Mouse (Mus musculus): ENCODE results near the gene Ppp1r21. TPM values are rescaled to one million over a fixed set of nuclear protein-coding genes. Genes with fewer than 3 reads are reported as not detected.

Ppp1r21 gene
- polyA plus RNA-seq, 1 experiment from 2014 or later: 33.1 TPM

DNA sequence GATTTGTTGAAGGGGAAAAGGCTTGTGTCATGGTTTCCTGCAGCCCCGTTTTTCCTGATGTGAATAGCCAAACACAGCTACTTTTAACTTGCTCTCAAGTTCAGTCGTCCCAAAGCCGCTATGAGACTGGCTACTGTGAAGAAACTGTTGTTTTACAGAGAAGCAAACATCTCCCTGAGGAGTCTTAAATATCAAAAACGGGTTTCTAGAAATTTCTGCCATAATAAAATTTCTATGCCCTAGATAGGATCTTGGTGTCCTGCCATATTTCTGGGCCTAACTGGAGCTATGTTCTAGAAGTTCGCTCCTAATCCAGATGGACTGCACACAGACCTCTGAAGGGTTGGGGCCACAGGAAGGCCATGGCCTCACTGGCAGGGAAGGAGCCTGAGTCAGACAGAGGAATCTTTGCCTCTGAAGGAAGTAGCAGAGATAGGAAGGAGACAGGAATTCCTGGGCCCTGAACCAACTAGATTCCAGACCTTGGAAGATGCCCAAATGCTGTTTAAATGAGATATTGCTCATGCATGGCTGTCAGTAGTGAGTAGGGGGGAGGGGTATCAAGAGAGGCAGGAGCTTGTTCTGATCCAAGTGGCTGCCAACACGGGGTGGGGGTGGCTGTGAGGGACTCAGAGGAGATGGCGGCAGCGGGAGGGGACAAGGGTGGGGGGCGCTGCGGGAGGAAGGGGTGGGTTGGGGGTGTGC, 98.9 kb downstream of the Ppp1r21 start:
- WGBS: 30% methylated on average over 9 of the region's 10 CpGs
- 0 out of 2 replicates have a peak overlapping the region, but pooled peaks have one; percentile 0 for H3K4me3 ChIP-seq (ENCODE audit: low read length)
- no peaks in the 10 kb centered on the region for H3K27me3 ChIP-seq (ENCODE audit: insufficient read depth, low read length)
- H3K9me3 ChIP-seq (ENCODE audit: low read length): no peaks in the 10 kb centered on the region
- H3K9ac ChIP-seq (replicated peaks; ENCODE audit: low read length): no peak overlapping the region
- H3K4me1 ChIP-seq (ENCODE audit: insufficient read depth, low read length): peaks cover 68% of the 10 kb centered on the region
- H3K36me3 ChIP-seq (ENCODE audit: insufficient read depth, low read length): no peaks in the 10 kb centered on the region
- peak overlapping the region; percentile 94 for H3K27ac ChIP-seq (ENCODE audit: low read length)
- peak overlapping the region; percentile 52 for H3K4me2 ChIP-seq (replicated peaks; ENCODE audit: low read depth, low read length)
- peak; percentile 64 for ATAC-seq (ENCODE audit: low FRiP score, low TSS enrichment)

DNA sequence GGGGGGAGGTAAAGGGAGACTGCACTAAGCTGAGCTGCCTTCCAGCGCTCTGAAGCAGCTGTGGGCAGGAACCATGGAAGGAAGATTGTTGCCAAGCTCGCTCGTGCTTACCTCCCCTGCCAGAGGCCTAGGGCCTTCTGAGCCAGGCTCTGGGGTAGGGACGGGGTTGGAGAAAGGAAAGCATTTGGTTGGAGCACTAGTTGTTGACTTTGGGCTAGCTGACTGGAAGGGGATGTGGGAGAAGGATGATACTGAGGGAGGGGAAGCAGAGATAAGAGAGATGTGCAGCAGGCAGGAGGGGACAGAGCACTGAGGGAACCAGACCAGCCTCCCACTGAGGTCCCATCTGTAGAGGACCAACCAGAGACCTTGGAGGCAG, 99.5 kb downstream of the Ppp1r21 start:
- WGBS: 8% methylated on average over 4 of the region's 4 CpGs
- H3K9me3 ChIP-seq (ENCODE audit: low read length): no peaks in the 10 kb centered on the region
- ATAC-seq (ENCODE audit: low FRiP score, low TSS enrichment): peak; percentile 40
- H3K4me1 ChIP-seq (ENCODE audit: insufficient read depth, low read length): peaks cover 68% of the 10 kb centered on the region
- H3K36me3 ChIP-seq (ENCODE audit: insufficient read depth, low read length): no peaks in the 10 kb centered on the region
- peak overlapping the region; percentile 30 for H3K4me2 ChIP-seq (replicated peaks; ENCODE audit: low read depth, low read length)
- no peak overlapping the region for H3K4me3 ChIP-seq (ENCODE audit: low read length)
- peak overlapping the region; percentile 24; the same call in 1 of the 2 replicates for H3K9ac ChIP-seq (replicated peaks; ENCODE audit: low read length)
- no peaks in the 10 kb centered on the region for H3K27me3 ChIP-seq (ENCODE audit: insufficient read depth, low read length)
- peak overlapping the region; percentile 94 for H3K27ac ChIP-seq (ENCODE audit: low read length)

DNA sequence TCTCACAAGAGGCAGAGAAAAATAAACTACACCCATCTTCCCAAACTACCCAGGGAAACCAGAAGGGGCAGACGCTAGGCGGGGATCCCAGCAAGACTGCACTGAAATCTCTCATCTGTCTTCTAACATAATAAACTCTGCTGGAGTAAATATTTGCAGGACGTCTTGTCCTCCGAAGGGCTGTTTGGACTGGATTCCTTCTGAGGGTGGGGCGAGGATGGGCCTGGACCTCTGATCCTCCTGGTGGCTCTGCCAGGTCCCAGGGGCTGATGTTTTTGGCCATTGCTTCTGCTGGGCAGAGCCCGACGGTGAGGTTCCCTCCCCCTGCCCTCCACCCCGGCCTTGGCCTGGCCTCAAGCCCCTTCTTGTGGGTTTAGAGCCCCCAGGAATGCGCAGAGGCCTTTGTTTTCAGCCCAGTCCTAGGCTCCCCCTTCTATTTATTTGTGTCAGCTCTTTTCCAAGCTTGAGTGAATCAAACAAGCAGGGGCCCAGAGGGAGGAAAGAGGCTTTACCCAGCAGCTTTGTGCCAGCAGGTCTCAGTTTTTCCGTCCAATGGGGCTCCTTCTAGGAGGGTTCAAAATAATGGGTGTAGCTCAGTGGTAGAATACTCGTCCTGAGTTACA, 100.1 kb downstream of the Ppp1r21 start:
- H3K4me2 ChIP-seq (replicated peaks; ENCODE audit: low read depth, low read length): peak overlapping the region; percentile 30
- H3K27ac ChIP-seq (ENCODE audit: low read length): peak overlapping the region; percentile 94
- ATAC-seq (ENCODE audit: low FRiP score, low TSS enrichment): peak; percentile 11; the same call in 1 of the 2 replicates
- peaks cover 1% of the 10 kb centered on the region; the same call in 1 of the 2 replicates for H3K36me3 ChIP-seq (ENCODE audit: insufficient read depth, low read length)
- no peaks in the 10 kb centered on the region for H3K9me3 ChIP-seq (ENCODE audit: low read length)
- peaks cover 66% of the 10 kb centered on the region for H3K4me1 ChIP-seq (ENCODE audit: insufficient read depth, low read length)
- 0 out of 2 replicates have a peak overlapping the region, but pooled peaks have one; percentile 9 for H3K4me3 ChIP-seq (ENCODE audit: low read length)
- 26% methylated on average over 11 of the region's 11 CpGs for WGBS
- H3K9ac ChIP-seq (replicated peaks; ENCODE audit: low read length): peak overlapping the region; percentile 24; the same call in 1 of the 2 replicates
- H3K27me3 ChIP-seq (ENCODE audit: insufficient read depth, low read length): no peaks in the 10 kb centered on the region

DNA sequence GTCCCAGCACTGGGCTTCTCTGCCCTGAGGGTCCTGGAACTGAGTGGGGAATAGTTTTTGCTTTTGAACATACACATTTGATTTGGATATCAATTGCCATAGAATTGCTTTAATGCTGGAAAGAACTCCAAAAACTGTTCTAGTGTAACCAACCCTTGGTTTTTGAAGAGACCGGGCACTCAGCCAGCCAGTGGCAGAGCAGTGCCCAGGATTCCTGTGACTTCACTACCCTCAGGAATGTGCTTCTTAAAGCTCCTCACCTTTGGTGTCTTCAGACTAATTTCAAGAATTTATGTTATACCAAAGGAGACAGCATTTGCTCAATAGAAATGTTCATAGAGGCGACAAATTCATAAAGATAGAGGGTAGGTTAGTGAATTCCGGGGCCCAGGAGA, 100.6 kb downstream of the Ppp1r21 start:
- 79% methylated on average over 3 of the region's 3 CpGs for WGBS
- ATAC-seq (ENCODE audit: low FRiP score, low TSS enrichment): no peak
- H3K4me2 ChIP-seq (replicated peaks; ENCODE audit: low read depth, low read length): no peak overlapping the region; the same call in 1 of the 2 replicates

DNA sequence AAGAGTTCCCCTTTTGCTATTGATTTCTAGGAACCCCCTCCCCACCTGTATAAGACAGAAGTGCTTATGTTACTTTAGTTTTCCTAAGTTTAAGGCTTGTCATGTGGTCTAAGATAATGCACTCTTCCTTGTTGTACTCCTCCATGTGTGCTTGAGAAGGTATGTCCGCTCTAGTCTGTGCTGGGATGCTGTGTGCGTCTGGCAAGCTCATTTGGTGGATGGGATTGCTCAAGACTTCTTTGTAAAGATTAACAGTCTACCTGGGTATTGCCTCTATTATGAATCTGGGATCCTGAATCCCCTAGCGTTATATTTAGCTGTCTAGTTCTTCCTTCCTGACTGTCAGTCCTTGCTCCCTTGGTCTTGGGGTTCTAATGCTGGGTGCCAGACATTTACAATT, 102.7 kb downstream of the Ppp1r21 start:
- H3K4me2 ChIP-seq (replicated peaks; ENCODE audit: low read depth, low read length): no peak overlapping the region
- H3K36me3 ChIP-seq (ENCODE audit: insufficient read depth, low read length): peaks cover 19% of the 10 kb centered on the region; the same call in 1 of the 2 replicates
- H3K4me1 ChIP-seq (ENCODE audit: insufficient read depth, low read length): peaks cover 42% of the 10 kb centered on the region
- no peak for ATAC-seq (ENCODE audit: low FRiP score, low TSS enrichment)
- H3K4me3 ChIP-seq (ENCODE audit: low read length): no peak overlapping the region
- H3K9me3 ChIP-seq (ENCODE audit: low read length): no peaks in the 10 kb centered on the region
- WGBS: 77% methylated on average over 3 of the region's 3 CpGs
- no peak overlapping the region for H3K27ac ChIP-seq (ENCODE audit: low read length)
- H3K27me3 ChIP-seq (ENCODE audit: insufficient read depth, low read length): no peaks in the 10 kb centered on the region
- H3K9ac ChIP-seq (replicated peaks; ENCODE audit: low read length): no peak overlapping the region

More for the DNA sequence above, 100.6 kb downstream of the Ppp1r21 start:
- H3K9me3 ChIP-seq (ENCODE audit: low read length): no peaks in the 10 kb centered on the region
- peaks cover 61% of the 10 kb centered on the region for H3K4me1 ChIP-seq (ENCODE audit: insufficient read depth, low read length)
- H3K36me3 ChIP-seq (ENCODE audit: insufficient read depth, low read length): peaks cover 6% of the 10 kb centered on the region; the same call in 1 of the 2 replicates
- no peaks in the 10 kb centered on the region for H3K27me3 ChIP-seq (ENCODE audit: insufficient read depth, low read length)
- no peak overlapping the region for H3K4me3 ChIP-seq (ENCODE audit: low read length)
- H3K27ac ChIP-seq (ENCODE audit: low read length): peak overlapping the region; percentile 94
- H3K9ac ChIP-seq (replicated peaks; ENCODE audit: low read length): peak overlapping the region; percentile 24; the same call in 1 of the 2 replicates

DNA sequence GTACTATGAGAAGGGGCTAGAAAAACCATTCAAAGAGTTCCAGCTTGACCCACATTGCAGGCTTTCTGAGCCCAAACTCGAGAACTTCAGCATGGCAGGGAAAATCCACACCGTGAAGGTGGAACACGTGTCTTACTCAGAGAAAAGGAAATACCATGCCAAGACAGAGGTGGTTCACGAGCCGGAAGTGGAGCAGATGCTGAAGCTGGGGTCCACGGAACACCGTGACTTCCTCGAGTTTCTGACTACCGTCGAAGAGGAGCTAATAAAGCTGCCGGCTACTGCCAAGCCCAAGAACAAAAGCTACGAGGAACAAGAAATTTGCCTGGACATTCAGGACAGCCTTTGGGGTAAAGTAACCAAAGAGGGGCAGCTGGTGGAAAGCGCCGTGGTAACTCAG, 106.2 kb downstream of the Ppp1r21 start:
- Histone ChIP-seq H3K9me3 (ENCODE audit: low read length) (no peaks in the 10 kb centered on the region), H3K9ac (replicated peaks; ENCODE audit: low read length) (no peak overlapping the region), H3K4me2 (replicated peaks; ENCODE audit: low read depth, low read length) (no peak overlapping the region), H3K27ac (ENCODE audit: low read length) (no peak overlapping the region), H3K4me3 (ENCODE audit: low read length) (no peak overlapping the region), H3K4me1 (ENCODE audit: insufficient read depth, low read length) (peaks cover 9% of the 10 kb centered on the region), H3K36me3 (ENCODE audit: insufficient read depth, low read length) (peaks cover 23% of the 10 kb centered on the region), H3K27me3 (ENCODE audit: insufficient read depth, low read length) (no peaks in the 10 kb centered on the region)
- no peak for ATAC-seq (ENCODE audit: low FRiP score, low TSS enrichment)
- WGBS: 74% methylated on average over 14 of the region's 14 CpGs

DNA sequence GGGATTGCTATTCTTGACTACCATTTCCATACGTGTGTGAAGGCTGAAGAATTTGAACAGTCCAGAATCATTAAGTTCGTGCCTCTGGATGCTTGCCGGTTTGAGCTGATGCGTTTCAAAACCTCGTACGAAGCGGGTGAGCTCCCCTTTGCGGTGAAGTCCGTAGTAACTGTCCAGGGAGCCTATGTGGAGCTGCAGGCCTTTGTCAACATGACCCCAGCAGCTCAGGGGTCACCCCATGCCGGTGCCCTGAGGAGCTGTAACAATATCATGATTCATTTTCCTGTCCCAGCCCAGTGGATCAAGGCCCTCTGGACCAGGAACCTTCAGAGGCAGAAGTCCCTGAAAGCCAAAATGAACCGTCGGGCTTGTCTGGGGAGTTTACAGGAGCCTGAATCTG, 106.7 kb downstream of the Ppp1r21 start:
- Histone ChIP-seq H3K27ac (ENCODE audit: low read length) (no peak overlapping the region), H3K4me1 (ENCODE audit: insufficient read depth, low read length) (peaks cover 4% of the 10 kb centered on the region), H3K9ac (replicated peaks; ENCODE audit: low read length) (0 out of 2 replicates have a peak overlapping the region, but pooled peaks have one; percentile 20), H3K4me2 (replicated peaks; ENCODE audit: low read depth, low read length) (no peak overlapping the region), H3K9me3 (ENCODE audit: low read length) (no peaks in the 10 kb centered on the region), H3K27me3 (ENCODE audit: insufficient read depth, low read length) (no peaks in the 10 kb centered on the region), H3K4me3 (ENCODE audit: low read length) (no peak overlapping the region), H3K36me3 (ENCODE audit: insufficient read depth, low read length) (peaks cover 23% of the 10 kb centered on the region)
- 30% methylated on average over 12 of the region's 12 CpGs for WGBS
- peak; percentile 25; the same call in 1 of the 2 replicates for ATAC-seq (ENCODE audit: low FRiP score, low TSS enrichment)

Other genes with a start within 250 kb of the Ppp1r21 start
- 14.0 and 15.7 TPM in 2 replicates for gene Foxn2, start 89.4 kb upstream of the Ppp1r21 start, polyA plus RNA-seq (2015; fragmentation: Nextera tagmentation; extraction: Ambion mirVana)
- gene Ston1, start 67.6 kb downstream of the Ppp1r21 start, polyA plus RNA-seq (2015; fragmentation: Nextera tagmentation; extraction: Ambion mirVana): 6.3 and 9.3 TPM in 2 replicates
- 0.10 TPM in 1 of 2 replicates, not detected in the other for gene Gtf2a1l, start 138.5 kb downstream of the Ppp1r21 start, polyA plus RNA-seq (2015; fragmentation: Nextera tagmentation; extraction: Ambion mirVana)

Data from kidney, embryonic 16.5 days (tissue).